Mouse (Mus musculus) central nervous system, embryonic 14 days (tissue): ENCODE data around the gene Gcnt2. TPM values are rescaled to one million over a fixed set of nuclear protein-coding genes. Genes with fewer than 3 reads are reported as not detected.

ENCODE experiments used
- polyA plus RNA-seq: library from polyadenylated mRNA; depleted of rRNA; stranded (reverse); fragments of >200 nt; gene quantifications from 2 replicates; pipeline ENCODE4 v1.2.3, GENCODE M21; 2012; rRNA removed

Gene Gcnt2
- polyA plus RNA-seq: 3.4 and 3.6 TPM in 2 replicates

DNA sequence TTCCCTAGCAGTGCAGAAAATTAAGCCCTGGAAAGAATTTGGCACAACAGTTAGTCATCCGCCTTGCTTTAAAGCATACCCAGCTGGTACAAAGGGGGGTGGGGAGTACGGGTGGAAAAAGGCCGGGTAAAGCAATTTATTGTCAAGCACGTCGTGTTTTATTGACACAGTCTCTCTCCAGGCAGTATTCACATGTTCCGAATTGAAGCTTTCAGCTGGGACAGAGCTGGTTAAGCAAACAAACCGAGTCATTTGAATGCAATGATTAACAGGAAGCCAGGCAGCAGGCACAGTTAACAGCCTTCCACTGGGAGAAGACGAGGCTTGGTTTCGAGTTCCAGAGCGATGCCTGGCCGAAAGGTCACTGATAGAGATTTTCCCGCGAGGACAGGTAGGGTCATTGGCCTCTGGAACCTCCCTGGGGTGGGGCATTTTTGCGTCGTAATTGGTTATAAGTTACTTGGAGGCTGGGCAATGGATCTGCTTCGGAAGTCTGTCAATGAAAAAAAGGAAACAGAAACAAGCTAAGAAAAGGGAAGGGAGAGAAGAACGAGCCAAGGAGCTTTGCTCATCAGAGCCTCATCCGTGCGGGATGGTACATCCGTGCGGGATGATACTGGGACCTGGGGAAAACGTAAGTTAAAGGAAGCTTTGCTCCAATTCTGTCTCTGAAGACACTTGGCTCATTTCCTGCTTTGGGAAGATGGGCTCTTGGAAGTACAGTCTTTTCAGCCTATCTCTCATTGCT is at the start of gene Gcnt2:
Gene Gcnt2 (plus strand): TSS at position 103 of the 748 bp plus-strand sequence.

DNA sequence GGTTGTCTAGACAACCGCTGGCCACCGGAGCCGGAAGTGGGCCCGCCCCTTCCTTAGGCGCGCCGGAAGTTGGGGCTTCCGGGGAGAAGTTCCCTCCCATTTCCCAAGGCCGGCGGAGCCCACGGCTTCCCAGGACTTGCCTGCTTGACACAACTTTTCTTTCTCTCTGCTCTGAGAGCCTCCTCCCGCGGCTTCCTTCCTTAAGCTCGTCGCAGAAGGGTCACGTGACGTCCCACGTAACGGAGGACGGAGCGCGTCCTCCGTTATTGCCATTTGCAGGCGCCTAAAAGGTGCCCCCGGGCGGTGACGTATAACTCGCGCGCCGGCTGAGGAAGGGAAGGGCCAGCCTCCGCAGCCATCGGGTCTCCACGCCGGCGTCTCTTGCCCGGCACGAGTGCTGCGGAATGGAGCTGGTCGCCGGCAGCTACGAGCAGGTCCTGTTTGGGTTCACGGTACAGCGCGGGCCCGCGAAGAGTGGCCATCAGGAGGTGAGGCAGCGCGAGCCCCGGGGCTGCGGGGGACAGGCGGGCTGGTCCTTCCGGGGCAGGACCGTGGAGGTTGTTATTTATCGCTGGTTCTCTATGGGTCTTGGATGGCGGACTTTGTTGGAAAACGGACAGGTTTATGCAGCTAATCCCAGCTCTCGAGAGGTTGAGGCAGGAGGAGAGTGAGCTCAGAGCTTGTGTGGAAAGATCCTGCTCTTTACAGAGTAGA is 141.5 kb downstream of the Gcnt2 start, which contains the start of gene Pak1ip1:
Gene Pak1ip1 (plus strand): TSS at position 98 of the 714 bp plus-strand sequence.

Other genes with a start within 250 kb of the Gcnt2 start
- gene Tfap2a, start 121.4 kb upstream of the Gcnt2 start, polyA plus RNA-seq: 6.0 and 13.7 TPM in 2 replicates
- gene Pak1ip1, start 141.3 kb downstream of the Gcnt2 start, polyA plus RNA-seq: 64.3 and 75.2 TPM in 2 replicates
- 71.2 and 76.9 TPM in 2 replicates for gene Tmem14c, start 156.5 kb downstream of the Gcnt2 start, polyA plus RNA-seq
- 1.4 and 1.6 TPM in 2 replicates for gene Mak, start 220.0 kb downstream of the Gcnt2 start, polyA plus RNA-seq